Mouse (Mus musculus) layer of hippocampus, adult 2 months (tissue): ENCODE measurements at regions not wholly inside any gene's neighbourhood (a gene's known extent, or its start where the extent isn't known, plus 50 kb on each side); places are given as distances from the start of the nearest gene placed in this dataset.

Experiments
- DNase-seq, 2 experiments: peaks; one replicate each; pipeline ENCODE4 v3.0.0; 2022; ENCODE audit warnings: low spot score in 2 of 2
- H3K27ac ChIP-seq: fragments of 200-600 bp; 2 replicates; pipeline ENCODE4 v1.8.1; 2022
- H3K4me3 ChIP-seq: fragments of 200-600 bp; 2 replicates; pipeline ENCODE4 v1.8.1; 2022; ENCODE audit warnings: mild to moderate bottlenecking
- CTCF ChIP-seq: fragments of 200-600 bp; conservative IDR thresholded peaks from 2 replicates; pipeline ENCODE4 v1.8.1; 2022; ENCODE audit warnings: antibody characterized with exemption, mild to moderate bottlenecking, moderate library complexity

DNA sequence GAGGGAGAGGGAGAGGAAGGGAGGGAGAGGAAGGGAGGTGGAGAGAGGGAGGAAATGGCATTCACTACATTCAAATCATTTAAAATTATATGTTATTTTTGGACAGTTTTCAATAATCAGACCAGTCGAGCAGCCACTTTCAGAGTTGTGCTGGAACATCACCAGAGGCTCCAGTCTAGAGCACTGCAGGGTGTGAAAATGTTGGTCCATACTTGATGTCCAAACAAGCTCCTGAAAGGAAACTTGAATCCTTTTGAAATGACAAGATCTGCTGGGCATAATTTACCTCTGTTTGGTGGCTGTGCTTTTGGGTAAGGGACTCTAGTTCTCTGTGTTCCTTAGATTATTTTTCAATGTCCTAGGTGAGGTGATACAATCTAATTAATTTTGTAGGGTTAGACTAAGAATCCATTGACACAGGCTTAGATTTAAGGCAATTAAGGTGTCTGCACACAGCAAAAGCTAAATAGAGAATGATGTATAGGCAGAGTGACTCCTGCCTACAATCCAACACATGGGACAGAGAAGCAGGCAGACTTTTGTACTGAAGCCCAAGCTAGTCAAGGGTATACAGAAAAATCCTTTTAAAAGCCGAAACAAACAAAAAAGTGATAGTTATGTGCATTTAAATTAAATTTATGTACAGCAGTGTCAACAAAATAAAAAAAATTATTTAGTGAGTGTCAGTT, 297.2 kb downstream of the Gm4340 start:
- no peak for TF ChIP-seq CTCF
- no peak for DNase-seq
- no peak overlapping the region for H3K4me3 ChIP-seq
- no peak overlapping the region for H3K27ac ChIP-seq
